9 mouse cellular contexts compared by ENCODE assay signal in the genomic region with DNA sequence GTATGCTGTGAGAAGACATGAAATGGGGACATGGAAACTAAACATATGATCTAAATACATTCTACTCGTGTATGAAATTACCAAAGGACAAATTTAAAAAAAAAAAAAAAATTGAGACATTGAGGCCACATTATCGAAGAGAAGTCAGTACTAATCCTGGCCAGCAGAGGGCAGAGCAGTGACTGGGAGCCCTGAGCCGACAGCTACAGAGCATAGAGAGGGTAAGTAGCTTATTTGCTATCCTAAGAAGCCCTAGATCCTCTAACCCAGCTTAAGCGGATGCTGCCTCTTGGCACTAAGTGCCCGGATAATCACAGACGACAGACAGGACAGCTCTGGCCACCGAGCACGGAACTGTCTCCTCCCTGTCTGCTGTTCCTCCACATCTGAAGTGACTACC. TPM values are rescaled to one million over a fixed set of nuclear protein-coding genes. Genes with fewer than 3 reads are reported as not detected.
DNase-seq lines count a peak whose midpoint lies in the region; TF ChIP-seq lines count a peak whose summit lies in the region.
"Had no signal": no experiment of that assay in that cellular context is flagged by ENCODE, and none has a peak within 500 bp of the region (broad histone marks: within the 10 kb centered on the region; RNA-seq: fewer than 3 reads in every experiment).

No protein-coding gene starts in this region.

- no peak overlapping the region for H3K4me3 ChIP-seq in gastrocnemius, adult 2 months
- H3K4me3 ChIP-seq: liver, embryonic 15.5 days had no signal

- peak; percentile 80 for TF ChIP-seq CTCF in gastrocnemius, adult 2 months (IDR thresholded peaks at IDR 0.05)

- H3K27ac ChIP-seq in gastrocnemius, adult 2 months: no peak overlapping the region
- H3K27ac ChIP-seq: liver, embryonic 15.5 days had no signal

- peak; percentile 57 for DNase-seq in heart, adult 8-10 months (ENCODE audit: low spot score)
- no peak for DNase-seq in heart, postnatal 25 days (ENCODE audit: low spot score)
- DNase-seq in ZHBTc4 (ENCODE audit: low read depth, low spot score): peak; percentile 80
- DNase-seq in cerebellum, postnatal 36 days: peak; percentile 77 to 80
- DNase-seq in gastrocnemius, adult 2 months: peak; percentile 72
- peak; percentile 86 for DNase-seq in kidney, postnatal 10 days
- DNase-seq in lung, postnatal 36 days: peak; percentile 80
- peak; percentile 80 for DNase-seq in right cerebral cortex, postnatal 4 days

- intact Hi-C loops in heart, postnatal 25 days (cut with DNase I): loop anchor here (5.0 kb wide), 1 partner anchor 206 kb away; no protein-coding TSS in a partner anchor
- intact Hi-C loops in gastrocnemius, adult 2 months (cut with DNase I): no loop called here

RNA-seq across cellular contexts. Expression of gene Psmc1, which starts 21.7 kb away (rescaled TPM):
- 100 to 1,000 TPM; 125 to 153 (median 140) TPM for total RNA-seq in heart, adult 8-10 months (2022)
- 100 to 1,000 TPM; 119 to 132 TPM for total RNA-seq in heart, postnatal 25 days (2021)
- total RNA-seq in gastrocnemius, adult 2 months (2021): 100 to 1,000 TPM; 128 to 151 TPM

RNA-seq across cellular contexts. Expression of gene Nrde2, which starts 27.8 kb away (rescaled TPM):
- 10 to 100 TPM in 2 of 4 experiments, 1 to 10 TPM in 2; 8.1 to 14.2 (median 10.9) TPM for total RNA-seq in heart, adult 8-10 months (2022)
- 10 to 100 TPM in 1 of 2 experiments, 1 to 10 TPM in 1; 10.0 to 12.7 TPM for total RNA-seq in heart, postnatal 25 days (2021)
- total RNA-seq in gastrocnemius, adult 2 months (2021): 1 to 10 TPM; 7.8 to 9.1 TPM
